Mouse (Mus musculus) kidney, postnatal 4 days (tissue): ENCODE data around the gene Ttc28.

Experiments used
- DNase-seq, 2 experiments: peaks; one replicate each; pipeline ENCODE4 v3.0.0; 2021; ENCODE audit warnings: mixed read lengths in 2 of 2

Gene Ttc28

DNA sequence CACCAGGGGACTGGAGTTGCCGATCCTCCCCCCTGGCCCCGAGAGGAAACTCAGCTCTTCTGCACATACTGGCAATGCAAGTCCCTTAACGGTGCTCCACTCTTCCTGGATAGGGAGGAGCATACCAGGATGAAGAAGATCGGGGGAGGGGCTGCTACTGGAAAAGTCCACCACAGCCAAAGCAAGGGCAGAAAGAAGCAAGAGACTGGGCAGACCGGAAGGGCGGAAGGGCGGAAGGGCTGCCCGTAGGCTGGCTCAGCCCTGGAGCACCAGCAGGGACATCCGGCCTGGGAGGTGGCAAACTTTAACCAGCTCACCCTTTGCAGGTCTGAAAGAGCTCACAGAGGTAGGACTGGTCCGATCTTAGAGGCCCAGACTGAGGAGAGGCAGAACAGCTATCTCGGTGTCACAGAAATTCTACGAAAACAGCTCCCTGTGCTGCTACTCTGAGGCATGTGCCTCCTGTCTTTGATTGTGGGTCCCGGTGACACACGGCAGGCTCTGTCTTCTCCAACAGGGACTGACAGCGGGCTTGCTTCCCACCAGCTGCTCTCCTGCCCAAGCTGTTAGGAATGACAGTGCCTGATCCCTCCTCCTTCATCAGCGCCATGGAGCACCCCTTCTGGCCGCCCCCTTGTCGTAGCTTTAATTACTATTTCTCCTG lies 338.0 kb downstream of the Ttc28 start:
- peak in 1 of 2 experiments; percentile 55 for DNase-seq

DNA sequence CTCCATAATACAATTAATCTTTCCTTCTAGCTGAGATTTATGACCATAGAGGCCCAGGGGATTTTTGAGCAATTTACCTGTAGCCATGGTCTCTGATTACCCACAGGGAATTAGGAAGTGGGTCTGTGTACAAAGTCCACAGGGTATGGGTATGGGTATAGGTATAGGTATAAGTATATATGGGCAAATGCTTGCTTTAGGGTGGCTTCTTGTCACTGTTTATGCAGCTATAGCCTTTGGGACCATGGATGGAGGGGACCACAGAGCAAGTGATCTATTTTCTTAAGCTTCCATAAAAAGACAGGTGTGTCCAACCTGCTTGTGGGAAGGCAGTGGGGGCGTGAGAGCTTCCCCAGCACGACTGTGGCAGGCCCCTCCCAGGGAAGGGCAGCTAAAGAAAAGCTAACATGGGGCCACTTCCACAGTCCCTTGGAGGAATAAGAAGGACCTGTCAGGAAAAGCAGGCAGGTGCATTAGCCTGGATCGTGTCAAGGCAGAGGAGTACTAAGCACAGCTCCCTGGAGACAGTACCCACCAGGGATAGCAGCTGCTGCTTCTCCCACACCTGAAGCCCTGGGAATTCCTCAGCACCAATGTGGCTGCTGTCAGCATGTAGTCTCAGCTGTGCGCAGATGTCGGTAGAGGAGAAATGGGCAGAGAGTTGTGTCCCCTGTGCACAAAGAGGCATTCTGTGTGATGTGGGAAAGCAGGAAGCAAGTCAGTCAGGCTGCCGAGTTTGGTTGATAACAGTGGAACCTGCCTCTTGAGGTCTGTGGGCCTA lies 338.7 kb downstream of the Ttc28 start:
- no peak for DNase-seq

DNA sequence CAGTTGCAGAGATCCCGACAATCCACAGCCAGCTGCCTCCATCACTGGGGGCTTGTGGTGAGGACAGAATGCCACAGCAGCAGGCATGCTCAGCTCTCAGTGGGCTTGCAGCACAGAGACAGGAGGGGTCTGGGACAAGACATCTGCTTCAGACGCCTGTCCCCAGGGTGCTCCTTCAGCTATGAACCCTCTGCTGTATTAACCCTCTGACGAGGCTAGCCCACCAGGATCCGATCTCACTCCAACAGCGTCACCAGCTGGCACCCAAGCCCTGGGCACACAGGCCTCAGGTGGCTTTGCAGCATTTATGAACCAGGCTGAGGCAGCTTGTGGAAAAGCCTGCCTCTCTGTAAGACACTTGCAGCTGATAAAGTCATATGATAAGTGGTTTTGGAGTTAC lies 339.4 kb downstream of the Ttc28 start:
- DNase-seq = no peak

DNA sequence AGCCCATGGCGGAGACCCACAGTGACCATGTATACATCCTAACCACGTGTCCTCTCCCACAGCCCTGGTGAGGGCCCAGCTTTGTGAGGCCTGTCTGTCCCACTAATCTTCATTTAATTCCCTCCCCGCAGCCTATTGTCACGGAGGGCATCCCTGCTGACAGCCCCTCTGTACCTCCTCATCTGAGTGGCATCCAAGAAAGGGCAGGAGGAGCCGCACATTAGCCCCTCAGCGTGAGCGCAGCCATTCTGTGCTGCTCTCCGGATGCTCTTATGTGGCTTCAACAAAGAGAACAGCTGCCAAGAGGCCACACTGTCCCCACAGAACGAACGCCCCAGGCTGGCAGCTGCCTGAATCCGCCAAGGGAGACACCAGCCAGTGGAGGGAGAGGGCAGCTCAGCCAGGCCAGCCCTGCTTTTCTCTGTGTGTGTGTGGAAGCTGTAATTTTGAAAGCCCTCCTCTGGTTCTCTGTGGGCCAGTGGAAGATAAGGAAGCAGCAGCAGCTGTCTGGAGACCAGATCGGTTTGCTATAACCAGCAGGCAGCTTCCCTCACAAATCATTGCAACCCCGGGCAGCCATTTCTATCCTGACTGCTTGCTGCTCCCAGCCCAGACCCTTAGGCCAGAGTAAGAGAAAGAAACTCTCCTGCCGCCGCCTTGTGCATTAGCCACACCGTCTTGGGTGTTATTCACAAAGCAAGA lies 341.2 kb downstream of the Ttc28 start:
- DNase-seq = no peak

DNA sequence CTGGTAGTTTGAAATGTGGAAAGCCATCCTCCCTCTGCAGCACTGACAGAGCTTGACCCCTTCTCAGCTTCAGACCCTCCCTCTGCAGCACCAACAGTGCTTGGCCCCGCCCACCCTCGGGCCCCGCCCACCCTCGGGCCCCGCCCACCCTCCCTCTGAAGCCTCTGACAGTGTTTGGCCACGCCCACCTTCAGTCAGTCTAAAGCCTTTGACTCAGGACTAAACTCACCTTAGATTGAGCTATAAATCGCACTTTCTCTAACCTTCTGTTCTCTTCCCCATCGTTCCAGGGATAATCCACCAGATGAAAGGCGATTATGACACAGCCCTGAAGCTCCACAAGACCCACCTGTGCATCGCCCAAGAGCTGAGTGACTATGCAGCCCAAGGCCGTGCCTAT lies 343.2 kb downstream of the Ttc28 start:
- peak in 1 of 2 experiments; percentile 51 for DNase-seq

DNA sequence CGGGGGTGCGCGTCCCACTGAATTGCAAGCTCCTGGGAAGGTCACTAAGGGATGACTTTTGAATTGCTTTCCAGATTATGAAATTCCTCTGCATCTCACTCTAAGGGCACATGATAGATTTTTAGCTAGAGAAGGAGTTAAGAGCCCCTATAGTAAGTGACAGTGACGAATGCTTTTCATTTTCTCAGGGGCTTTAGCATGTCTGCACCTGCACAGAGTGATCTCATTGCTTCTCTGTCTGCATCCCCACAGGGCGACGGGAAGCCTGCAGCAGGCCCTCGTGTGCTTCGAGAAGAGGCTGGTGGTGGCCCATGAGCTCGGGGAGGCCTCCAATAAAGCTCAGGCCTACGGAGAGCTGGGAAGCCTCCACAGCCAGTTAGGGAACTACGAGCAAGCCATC lies 345.7 kb downstream of the Ttc28 start:
- no peak for DNase-seq

DNA sequence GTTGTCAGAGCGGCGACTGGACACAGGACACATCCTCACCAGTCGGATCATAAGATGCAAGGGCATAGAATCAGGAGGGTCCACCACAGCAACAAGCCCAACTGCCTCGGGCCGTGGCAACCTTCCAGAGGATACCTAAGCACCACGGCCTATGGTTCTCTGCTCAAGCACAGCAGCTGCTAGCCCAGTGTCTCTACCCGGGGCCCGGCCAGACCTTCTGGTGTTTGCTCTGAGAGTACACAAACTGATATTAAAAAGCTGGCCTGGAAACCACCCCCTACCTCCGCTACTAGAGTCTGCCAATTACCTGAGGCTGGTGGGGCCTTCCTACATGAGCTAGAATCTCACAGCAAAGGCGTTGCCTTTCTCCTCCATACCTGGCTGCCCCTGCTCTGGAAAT lies 346.9 kb downstream of the Ttc28 start:
- no peak for DNase-seq

DNA sequence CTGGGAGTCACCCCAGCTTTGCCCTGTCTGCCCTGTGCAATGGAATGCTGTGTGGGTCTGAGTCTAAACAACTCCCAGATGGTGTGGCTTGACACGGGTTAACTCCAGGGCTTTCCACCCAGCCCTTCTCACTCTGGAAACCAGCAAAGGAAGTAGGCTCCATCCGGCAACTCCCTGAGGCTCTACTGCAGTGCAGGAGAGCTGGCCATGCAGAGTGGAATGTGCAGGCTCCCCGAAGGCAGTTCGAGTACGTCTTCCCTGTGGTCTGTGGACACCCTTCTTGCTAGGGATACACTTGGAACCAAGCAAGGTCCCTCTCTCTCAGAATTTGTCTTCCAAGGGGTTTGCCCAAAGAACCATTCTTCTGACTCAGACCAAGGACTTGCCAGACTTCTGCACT lies 348.2 kb downstream of the Ttc28 start:
- DNase-seq = peak; percentile 64 to 74

DNA sequence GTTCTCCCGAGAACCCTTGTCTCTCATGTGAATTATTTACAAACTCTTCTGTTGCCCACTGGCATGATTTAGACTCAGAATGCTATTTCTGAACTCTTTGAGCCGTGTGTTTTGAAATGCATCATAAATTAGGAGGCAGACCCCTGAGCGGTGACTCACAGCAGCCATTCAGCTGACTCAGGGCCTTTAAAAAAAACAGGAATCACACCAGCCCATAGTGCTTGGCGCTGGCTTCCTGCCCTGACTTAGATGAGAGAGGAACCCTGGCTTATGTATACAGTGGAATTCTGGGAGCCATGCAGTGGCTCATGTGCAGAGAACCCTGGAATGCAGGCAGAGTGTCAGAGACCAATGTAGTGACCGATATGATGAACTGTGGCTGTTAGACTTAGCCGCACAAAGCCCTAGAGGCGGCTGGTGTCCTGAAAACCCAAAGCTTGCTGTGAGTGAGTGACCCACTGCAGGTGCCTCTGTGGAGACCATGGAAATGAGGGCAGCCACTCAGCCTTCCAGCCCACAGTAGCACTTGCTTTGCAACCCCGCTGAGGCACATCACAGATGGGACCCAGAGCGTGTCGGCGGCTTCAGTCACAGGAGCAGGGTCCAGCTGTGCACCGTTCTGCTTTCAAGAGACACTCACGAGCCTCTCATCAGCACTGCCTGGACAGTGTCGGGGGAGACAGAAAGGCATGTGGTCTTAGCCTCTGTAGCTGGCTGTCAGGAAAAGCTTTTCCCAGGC lies 348.9 kb downstream of the Ttc28 start:
- peak; percentile 72 to 81 for DNase-seq

DNA sequence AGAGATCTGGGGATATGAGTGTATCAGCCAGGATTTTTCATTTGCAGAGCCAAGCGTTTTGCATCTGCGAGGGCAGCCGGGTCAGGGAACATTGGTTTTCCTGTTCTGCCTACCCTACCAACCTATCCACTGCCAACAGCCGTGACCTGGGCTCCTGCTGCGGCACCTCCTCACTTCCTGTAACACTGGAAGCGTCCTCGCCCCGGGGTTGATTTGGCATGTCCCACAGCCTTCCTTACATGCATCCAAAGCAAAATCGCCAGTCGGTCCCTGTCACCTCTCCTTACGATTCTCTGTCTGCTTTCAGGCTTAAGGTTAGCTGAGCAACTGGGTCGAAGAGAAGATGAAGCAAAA lies 349.4 kb downstream of the Ttc28 start:
- peak in 1 of 2 experiments; percentile 44 for DNase-seq

DNA sequence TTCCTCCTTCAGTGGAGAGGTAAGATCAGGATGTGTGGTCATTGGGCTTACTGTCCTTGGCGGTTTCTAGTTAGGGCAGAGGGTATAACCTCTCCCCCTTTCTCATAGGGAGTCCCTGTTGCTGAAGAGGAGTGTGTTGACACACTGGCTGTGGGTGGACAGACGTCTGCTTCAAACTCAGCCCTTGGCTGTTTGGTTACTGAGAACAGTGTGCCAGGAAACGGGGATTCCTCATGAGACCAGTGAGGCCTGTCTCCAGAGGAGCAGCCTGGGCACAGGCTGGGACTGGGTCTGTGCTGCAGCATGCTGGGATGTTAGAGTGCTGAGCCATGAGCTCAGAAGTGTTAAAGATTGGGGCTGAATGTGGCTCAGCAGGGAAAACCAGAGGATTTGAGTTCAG lies 350.1 kb downstream of the Ttc28 start:
- DNase-seq = no peak

DNA sequence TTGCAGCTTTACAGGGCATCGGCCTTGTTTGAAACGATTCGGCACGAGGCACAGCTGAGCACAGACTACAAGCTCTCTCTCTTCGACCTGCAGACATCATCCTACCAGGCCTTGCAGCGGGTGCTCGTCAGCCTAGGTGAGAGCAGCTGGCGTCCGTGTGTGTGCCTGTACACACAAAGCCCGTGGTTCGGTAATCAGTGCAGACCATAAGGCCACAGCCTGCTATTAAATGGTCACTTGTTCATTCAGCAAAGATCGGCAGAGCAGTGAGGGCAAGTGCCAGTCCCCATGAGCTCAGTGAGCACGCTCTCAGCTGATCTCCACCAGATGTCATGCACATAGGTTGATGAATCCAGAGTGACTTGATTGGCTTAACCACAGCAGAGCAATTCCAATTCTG lies 351.4 kb downstream of the Ttc28 start:
- no peak for DNase-seq

DNA sequence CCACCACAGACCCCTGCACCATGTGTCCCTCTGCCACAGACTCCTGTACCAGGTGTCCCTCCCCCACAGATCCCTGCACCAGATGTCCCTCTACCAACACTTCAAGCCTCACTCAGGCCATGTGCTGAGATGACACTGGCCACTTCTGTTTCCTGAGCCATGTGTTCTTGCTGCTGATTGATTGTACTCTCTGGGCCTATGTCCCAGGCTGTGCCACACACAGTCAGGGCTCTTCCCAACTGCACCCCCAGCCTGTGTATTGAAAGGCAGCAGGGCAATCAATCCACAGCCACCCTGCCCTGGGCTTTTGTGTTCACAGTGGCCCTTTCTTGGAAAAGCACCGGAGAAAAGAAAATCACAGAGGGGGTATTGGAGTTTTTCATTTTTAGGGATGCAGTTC lies 352.2 kb downstream of the Ttc28 start:
- DNase-seq = no peak

DNA sequence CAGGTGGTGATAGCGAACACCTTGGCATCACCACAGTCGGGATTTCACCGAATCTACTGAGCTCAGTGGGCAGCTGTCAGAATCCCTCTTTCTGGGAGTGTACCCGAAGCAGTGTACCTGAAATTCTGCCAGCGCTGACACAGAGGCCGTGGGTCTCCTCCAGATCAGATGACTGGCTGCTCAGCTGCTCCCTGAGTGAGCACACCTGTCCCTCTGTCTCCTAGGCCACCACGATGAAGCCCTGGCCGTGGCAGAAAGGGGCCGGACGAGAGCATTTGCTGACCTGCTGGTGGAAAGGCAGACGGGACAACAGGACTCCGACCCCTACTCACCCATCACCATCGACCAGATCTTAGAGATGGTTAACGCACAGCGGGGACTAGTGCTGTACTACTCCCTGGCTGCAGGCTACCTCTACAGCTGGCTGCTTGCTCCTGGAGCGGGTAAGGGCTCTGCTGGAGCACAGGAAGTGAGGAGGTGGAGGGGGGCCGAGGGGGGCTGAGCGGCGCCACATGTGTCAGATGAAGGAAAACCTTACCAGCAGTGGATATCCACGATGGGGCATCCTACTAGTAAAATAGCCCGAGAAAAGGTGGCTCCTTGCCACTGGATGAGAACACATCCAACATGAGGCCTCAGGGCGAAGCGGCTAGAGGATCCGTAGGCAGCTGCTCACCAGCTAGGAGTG lies 353.6 kb downstream of the Ttc28 start:
- DNase-seq = no peak

DNA sequence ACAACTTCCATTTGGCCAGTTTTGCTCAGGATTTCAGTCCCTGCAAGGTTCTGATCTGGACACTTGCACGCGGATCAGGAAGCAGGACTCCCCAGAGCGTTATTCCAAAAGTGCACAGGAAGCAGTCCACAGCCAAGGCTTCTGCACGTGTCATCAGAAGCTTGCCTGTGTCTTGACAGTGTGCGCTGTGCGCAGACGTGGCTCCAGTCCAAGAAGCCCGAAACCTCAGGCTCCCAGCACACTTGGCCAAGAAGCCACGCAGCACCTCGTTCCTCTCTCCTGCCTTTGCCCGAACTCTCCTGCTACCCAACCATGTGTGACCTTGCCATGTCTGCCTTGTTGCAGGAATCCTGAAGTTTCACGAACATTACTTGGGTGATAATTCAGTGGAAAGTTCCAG lies 355.5 kb downstream of the Ttc28 start:
- peak; percentile 65 to 69 for DNase-seq

DNA sequence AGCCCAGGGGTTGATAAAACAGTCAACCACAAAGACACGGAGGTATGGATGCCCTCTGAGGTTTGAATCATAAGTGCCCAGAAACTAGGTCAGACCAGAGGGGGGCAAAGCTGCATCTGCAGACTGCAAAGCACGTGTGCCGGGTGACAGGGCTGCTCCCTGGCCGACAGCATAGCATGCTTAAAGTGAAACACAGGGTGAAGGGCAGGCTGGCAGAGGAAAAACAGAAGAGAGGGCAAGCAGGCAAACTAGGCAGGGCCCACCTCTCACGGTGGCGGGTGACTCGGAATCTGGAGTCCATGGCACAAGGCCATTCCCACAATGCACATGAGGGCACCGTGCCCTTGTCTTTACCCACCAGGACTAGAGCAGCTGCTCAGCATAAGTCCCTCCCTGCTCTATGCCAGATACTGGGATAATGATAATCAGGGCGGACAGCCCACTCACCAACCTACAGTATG lies 357.6 kb downstream of the Ttc28 start:
- DNase-seq = no peak

DNA sequence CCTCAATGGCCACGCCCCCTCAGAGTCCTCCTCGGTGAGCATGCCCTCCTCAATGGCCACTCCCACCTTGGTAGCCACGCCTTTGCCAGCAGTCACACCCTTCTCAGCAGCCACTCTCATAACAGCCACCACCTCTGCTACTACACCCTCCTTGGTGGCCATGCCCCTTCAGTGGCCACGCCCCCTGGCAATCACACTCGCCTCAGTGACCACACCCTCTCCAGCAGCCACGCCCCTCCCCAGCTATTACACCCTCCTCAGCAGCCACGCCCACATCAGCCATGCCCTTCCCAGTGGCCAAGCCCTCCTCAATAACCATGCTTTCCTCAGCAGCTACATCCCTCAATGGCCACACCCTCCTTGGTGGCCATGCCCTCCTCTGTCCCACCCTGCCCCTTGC lies 359.6 kb downstream of the Ttc28 start:
- DNase-seq = peak; percentile 44 to 62

DNA sequence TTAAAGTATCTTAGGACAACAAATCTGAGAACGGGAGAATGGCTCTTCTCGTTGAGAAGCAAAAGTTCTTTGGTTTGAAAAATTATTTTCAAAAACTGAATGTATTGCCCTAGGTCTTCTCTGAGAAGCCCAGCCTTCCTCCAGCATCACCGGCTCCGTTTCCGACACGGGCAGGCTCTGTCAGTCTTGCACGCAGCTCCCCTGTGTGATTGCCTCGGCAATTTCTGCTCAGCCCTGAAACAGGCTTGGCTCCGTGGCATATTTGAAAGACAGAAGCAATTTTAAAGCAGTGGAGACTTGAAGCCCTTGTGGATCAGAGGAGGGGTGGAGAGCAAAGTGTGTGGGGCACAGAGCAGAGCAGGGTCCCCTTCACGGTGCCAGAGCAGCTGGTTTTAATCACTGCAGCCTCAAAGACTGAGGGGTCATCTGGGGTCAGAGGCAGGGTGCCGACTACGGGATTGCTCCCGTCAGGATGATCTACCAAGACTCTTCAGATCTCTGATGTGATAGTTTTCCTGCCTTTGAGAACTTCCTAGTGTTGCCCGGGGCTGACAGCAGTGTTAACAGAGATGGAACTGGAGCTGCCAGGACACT lies 363.9 kb downstream of the Ttc28 start:
- peak in 1 of 2 experiments; percentile 55 for DNase-seq

DNA sequence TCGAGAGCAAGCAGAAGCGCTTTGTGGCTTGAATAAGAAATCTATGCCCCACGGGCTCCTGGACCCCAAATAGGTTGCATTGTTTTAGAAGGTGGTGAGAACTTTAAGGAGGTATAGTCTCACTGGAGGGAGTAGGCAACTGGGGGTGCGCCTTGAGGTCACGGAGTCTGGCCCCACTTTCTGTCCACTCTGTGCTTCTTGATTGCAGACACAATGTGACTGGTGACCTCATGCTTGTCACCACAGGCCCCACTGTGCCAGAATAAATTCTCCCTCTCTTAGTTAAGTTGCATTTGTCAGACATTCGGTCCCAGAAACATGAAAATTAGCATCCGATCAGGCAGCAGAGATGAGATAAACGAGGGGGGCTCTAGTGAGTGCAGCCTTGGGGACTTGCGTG lies 364.5 kb downstream of the Ttc28 start:
- DNase-seq = no peak

DNA sequence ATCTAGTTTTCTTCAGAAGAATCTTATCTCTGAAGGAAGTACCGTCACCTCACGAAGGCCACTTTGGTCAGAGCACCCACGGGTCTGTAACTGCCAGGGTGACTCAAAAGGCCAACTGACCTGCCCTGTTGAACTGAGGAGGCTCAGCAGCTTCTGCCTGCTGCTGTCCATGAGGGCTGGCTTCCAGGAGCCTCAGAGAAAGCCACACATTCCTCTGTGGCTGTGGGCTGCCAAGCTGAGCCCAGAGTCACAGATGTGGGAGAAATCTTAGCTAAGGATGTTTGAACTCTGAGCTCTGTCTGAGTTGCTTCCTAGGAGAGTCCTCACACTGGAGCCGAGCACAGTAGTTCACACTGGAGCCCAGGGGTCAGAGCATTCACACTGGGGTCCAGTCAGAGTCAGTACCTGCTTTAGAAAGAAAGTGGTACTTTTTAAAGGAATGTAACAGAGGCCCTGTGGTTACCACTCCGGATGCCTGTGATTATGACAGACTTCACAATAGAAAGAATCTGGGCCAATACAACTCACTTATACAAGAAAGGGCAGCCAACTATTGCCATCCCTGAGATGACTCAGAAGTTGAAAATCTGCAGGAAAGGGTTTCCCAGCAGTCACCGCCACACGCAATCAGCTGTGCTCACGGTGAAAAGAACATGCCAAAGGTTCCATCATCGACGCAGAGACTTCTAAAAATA lies 368.1 kb downstream of the Ttc28 start:
- DNase-seq = peak in 1 of 2 experiments; percentile 46

DNA sequence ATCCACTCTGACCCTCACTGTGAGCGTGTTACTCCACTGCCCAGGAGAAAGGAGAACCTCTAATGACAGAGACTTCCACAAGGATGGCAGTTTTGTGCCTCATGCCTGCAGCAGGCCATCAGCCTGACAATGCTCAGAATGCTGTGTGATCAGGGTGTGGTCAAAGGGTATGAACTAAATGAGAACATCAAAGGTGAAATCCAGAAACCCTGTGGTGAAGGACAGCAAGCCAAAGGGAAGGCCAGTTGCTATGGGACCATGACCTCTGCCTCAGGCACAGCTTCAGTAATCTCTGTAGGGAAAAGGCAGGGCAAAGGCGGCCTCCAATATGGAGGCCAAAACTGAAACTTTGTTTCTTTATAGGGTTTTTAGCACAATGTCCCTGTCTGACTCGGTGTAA lies 372.5 kb downstream of the Ttc28 start:
- no peak for DNase-seq

DNA sequence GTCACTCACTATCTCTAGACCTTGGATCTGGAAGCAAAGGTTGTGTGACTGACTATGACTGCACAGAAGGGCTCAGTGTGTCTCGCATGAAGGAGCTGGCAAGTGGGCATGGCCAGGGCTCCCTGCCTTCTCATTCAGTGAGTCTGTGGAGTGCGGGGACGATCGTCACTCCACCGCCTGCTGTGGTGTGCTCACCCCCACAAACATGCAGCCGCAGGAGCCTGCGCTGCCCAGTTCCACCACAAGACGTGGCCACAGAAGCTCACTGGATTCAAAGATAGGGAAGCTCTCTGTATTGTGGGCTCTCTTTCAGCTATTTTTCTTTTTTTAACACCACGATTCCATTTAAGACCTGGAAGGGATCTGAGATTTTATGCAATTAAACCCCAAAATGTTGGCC lies 374.8 kb downstream of the Ttc28 start:
- no peak for DNase-seq
